Mouse (Mus musculus) gastrocnemius, postnatal 10 days (tissue): ENCODE data around the gene Fxr2. TPM values are rescaled to one million over a fixed set of nuclear protein-coding genes. Genes with fewer than 3 reads are reported as not detected.

ENCODE experiments used
- DNase-seq: peaks from one replicate; pipeline ENCODE4 v3.0.0; 2021; ENCODE audit warnings: mixed read lengths
- total RNA-seq, 2 experiments: library from RNA; stranded (reverse); gene quantifications; 2 replicates each; pipeline ENCODE4 v1.2.3; 2021

The Fxr2 gene
- total RNA-seq, 2 experiments from 2014 or later: 66.3 to 85.0 TPM

DNA sequence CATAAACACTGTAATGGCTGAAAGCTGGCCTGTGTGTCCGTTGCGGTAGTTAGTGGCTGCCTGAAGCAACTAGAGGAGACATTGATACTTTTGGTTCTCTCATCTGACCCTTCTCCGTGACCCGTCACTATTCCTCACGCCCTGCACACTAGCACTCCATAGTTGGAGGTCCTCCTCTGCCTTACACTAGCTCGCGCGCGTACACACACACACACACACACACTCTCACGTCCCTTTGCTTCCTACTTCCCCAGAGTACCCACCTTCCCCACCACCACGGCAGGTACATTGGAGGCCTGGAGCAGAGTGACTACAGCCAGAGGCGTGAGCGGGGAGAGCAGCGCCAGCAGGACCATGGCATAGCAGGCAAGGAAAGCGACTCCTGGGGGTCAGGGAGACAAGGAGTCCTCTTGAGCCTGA is 24.7 kb downstream of the Fxr2 start:
- no peak for DNase-seq

- DNase-seq: no peak
Measured at GRCm38 (mm10) chr11:69661221-69661881, 28.6 kb downstream of the Fxr2 start.

DNA sequence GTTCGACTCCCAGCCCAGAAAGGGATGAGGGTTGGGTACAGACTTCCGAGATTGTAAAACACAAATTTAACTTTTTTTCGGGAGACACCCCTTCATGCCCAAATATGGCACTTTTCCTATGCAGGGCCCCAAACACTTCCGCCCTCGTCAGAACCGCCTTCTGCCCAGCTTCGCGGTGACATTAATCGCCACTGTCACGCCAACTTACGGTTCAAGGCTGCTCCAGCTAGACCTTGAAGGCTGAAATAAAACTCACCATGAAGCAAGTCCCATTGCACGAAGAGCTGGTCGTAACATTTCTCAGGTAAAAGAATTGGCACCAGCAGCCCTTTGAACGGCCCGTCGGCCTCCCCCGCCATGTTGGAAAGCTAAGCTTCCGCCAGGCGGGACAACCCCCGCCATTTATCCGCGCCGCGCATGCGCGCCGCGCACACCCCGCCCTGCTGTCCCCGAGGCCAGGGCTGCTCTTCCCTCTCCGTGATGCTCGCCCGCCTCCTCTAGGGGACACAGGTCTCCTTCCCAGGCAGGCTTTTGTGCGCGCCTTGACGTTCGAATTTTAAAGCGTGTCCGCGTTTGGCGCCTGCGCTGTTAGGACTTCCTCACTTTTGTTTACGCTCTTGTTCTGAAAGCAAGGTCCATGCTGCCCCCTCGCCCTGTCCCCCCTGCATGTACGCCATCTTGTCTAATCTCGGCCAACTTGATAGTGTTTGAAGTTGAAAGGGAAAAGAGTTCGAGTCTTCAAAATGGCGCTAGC is 29.6 kb downstream of the Fxr2 start, which contains the start of gene Mpdu1:
TSS of gene Mpdu1 (minus strand) at position 430 of the 754 bp plus-strand sequence.
- peak; percentile 89 for DNase-seq

- DNase-seq: no peak
Measured at GRCm38 (mm10) chr11:69662967-69663671, 30.3 kb downstream of the Fxr2 start.

DNA sequence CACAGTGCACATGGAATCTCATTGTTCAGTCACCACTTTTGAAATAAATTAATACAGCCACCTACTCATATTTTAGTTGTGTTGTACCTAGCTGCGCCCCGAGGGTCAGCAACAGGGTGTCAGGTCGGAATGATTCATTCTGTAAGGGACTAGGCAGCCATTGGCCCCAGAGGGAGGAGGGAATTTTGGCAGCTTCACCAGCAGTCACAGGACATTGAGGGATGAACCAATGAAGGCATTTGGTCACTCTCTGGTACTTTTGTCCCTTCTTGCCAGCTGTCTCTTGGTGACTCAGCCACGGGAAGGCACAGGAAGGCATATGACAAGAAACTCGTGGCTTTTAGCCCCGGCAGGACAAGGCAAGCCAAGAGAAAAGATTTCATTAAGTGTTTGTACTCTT is 31.0 kb downstream of the Fxr2 start:
- DNase-seq: no peak

DNA sequence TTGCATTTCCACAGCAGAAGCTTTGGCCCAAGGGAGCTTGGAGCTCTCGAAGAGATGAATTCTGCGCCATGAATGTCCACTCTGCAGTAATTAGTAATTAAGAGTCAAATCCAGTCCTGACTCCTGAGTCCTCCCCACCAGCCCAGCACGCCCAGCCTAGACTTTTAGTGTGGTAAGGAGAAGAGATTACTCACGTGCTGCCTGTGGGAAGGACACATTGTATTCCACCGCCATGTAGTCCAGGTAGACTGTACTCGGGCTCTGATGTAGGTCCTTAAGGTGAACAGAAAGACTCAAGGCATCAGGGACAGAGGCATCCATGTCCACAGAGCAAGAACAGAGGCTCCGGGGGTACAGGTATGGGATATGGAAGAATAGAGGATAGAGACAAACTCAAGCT is 32.1 kb downstream of the Fxr2 start:
- DNase-seq: no peak

- no peak for DNase-seq
Measured at GRCm38 (mm10) chr11:69665457-69665960, 32.7 kb downstream of the Fxr2 start.

DNA sequence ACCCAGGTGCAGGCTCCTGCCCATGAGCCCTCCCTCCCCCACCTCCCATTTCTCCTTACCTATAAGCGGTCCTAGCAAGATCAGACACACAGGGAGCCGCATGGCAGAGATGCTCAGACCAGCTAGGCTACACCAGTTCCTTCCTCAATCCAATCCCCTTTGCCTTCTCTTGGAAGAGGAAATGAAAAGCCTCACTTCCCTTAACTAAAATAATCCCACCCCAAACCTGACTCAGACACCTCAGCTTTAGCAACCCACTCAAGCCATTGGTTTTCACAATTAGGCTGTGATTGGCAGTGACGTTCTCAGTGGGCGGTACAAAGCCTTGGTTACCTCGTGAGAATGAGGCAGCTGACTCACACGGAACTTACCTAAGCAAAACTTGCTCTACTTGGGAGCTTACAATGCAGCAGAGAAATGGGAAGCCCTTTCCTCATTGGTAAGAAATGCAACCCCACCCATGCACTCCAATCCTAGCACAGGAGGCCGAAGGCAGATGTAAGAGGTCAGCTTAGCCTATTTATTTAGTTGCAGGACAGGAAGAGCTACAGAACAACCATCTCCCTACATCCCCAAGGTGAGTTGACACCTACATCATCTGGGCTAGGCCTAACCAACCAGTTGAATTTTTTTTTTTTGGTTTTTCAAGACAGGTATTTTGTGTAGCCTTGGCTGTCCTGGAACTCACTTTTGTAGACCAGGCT is 33.3 kb downstream of the Fxr2 start, which contains the start of gene Cd68:
TSS of gene Cd68 (minus strand) at position 193 of the 704 bp plus-strand sequence.
- DNase-seq: no peak

- no peak for DNase-seq
Measured at GRCm38 (mm10) chr11:69666665-69667005, 33.8 kb downstream of the Fxr2 start.

DNA sequence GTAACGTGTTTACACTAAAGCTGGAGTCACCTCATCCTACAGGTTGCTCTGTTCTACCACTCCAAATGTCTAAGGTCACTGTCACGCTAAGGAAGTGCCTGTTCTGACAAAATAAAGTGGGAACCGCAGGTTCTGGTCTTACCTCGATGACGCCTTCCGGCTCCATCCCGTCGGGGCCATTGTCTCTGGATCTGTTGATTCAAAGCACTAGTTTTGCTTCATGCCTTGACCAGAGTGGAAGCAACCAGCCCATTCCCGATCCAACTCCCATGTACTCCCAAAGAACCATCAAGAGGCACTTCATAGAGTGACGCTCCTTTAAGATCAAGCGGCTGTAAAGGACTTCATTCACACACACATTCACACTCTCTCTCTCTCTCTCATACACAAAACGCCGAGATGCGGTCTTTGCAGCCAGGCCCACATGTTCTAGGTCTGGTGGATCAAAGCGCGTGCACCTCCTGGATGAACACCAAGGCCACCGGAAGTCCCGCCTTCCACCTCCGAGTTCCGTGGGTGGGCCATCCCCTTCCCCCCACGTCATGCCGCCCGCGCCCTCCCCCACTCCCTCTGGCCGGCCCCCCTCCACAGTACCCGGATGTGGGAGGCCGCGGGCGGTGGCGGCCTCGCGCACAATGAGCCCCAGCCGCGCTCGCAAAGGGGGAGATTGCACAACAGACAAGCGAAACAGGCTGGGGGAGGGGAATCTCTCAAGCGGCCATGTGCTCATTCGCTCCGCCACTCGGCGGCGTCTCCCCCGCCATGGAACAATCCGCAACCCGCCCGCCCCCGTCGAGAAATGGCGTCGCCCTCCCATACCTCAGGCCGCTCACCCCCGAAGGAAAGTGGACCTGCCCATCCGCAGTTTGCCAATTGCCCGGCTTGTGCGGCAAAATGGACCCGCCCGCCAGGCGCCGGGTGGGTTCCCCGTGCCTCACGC is 38.3 kb downstream of the Fxr2 start:
- DNase-seq: peak; percentile 97

DNA sequence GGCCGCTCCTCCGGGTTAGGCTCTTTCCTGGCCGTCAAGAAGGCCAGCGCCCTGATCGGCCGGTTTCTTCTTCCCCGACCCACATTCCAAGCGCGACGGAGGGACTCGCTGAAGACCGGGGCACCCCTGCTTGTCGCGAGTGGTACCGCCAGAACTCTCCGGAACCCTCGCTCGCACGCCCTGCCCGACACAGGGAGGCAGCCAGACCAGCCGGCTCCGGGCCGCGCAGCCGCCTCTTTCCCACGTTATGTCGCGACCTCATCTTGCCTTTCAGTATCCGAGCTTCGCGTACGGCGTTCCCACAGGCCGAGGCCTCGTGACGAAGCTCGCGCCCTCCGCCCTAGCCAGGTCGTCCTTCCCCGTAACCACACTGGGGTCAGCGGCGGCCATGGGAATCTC is 38.9 kb downstream of the Fxr2 start:
- DNase-seq: no peak

DNA sequence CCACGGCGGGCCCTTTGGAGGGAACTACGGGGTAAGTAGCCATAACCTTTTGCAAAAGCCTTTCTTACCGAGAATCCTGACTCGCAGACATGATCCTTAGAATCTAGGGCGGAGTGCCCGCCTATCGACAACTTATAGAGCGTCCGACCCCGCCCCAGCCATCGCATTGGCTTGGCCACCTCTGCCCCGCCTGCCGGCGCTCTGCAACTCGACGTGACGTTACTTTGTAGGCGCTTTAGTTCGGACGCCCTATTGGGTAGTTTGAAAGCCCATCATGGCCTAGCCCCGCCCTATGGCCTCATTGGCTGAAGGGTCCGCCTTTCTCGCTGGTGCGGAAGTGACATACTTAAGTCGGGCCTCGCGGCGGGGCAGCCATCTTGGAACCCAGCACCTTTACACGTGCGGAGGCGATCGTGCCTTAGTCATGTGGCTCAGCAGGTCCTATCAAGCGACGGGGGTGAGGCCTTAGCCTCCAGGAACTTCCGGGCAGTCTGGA is 39.5 kb downstream of the Fxr2 start, which contains the start of gene Eif4a1:
TSS of gene Eif4a1 (minus strand) at position 213 of the 496 bp plus-strand sequence.
- DNase-seq: peak; percentile 97

DNA sequence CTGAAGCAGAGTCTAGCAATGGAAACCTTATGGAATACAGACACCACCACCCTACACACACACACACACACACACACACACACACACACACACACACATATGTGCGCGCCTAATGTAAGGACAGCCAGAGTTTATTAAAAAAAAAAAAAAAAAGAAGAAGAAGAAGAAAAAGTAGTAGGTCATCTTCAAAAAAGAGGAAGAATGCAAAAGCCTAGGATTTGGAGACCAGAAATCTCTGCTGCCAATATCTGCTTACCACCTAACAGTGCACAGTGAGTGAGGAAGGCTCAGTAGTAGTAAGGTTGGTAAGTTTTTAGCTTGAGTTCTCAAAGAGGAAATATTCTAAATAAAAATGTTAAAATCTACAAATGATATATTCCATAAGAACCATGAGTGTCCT is 46.4 kb downstream of the Fxr2 start:
- DNase-seq: no peak

GRCm38 (mm10) chr11:69680136-69680855 is 47.5 kb downstream of the Fxr2 start:
- DNase-seq: no peak

GRCm38 (mm10) chr11:69681314-69682208 is 48.8 kb downstream of the Fxr2 start, which contains the start of gene Senp3:
Gene Senp3 (minus strand): TSS chr11:69682084.
- peak; percentile 97 for DNase-seq

GRCm38 (mm10) chr11:69682209-69682839 is 49.5 kb downstream of the Fxr2 start:
- no peak for DNase-seq

DNA sequence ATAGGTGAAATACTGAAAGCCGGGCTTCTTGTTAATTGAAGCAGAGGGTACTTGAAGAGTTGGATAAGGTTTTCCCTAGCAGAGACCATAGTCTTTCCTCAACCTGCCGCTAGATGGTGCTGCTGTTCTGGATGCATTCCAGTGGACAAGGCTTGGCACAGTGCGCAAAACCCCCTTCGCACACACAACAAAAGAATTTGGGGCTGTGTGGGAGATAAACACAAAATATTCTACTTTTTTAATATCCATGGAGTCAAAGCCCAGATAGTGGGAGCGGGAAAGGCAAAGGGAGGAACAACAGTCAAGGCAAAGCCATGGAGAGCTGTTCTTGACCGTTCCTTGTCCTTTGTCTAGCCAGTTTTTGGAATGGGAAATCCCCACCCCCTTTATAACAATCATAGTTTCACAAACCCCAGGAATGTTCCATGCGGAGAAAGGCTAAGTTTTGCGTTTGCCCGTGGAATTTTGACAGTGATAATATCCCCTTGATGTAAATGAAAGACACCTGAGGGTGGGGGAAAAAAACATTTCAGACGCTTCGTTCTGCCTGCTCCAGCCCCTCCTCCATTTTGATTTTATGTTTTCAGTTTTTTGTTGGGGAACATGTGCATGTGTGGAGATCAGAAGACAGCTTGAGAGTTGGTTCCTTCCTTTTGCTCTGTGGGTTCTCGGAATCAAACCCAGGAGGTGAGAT is 50.2 kb downstream of the Fxr2 start:
- peak; percentile 88 for DNase-seq

- DNase-seq: no peak
Measured at GRCm38 (mm10) chr11:69683576-69683975, 50.8 kb downstream of the Fxr2 start.
